Mouse (Mus musculus) T-cell, adult 2 months (primary cell): ENCODE results near the gene Gm9844.

ENCODE experiments used
- DNase-seq: peaks from one replicate; pipeline ENCODE4 v3.0.0; 2022; ENCODE audit warnings: low spot score

The Gm9844 gene

DNA sequence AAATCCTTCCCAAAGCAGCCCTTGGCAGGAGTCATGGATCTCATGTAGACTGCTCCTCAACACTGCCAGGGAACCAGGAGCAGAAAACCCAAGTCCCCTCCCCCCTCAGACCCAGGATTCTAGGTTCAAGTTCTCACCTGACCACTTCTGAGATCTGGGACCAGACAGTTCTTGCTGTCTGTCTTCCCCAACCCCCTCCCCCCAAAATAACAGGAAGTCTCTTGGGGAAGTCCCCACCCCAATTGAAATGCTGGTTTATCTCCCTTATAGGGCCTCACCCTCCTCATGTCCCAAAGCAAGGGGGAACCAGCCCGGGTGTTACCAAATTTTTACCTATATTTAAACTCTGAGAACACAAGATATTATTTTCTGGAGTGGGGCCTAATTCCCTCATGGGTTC, 39.8 kb downstream of the Gm9844 start:
- DNase-seq: peak; percentile 62

- DNase-seq: no peak
Observed at GRCm38 (mm10) chr7:24902264-24902629, 40.2 kb downstream of the Gm9844 start.

- peak; percentile 68 for DNase-seq
Observed at GRCm38 (mm10) chr7:24902630-24903443, 40.8 kb downstream of the Gm9844 start, which contains the start of gene Arhgef1. Gene Arhgef1 (plus strand): TSS chr7:24902912.

DNA sequence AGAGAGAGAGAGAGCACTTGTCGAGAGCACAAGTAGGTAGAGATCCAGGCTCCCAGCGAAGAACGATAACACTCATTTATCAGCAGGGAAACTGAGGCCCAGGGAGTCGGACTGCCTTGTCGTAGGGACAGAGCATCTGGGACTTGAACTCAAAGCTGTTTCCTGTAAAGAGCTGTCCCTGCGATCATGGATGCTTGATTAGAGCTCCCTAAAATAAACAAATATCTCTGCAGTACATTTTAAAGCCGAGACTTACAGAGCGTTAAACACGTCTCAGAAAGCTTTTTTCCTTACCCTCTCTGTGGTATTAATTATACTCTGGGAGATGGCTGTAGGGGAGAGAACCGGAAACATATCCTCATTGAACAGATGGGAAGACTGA, 41.4 kb downstream of the Gm9844 start:
- DNase-seq: no peak

DNA sequence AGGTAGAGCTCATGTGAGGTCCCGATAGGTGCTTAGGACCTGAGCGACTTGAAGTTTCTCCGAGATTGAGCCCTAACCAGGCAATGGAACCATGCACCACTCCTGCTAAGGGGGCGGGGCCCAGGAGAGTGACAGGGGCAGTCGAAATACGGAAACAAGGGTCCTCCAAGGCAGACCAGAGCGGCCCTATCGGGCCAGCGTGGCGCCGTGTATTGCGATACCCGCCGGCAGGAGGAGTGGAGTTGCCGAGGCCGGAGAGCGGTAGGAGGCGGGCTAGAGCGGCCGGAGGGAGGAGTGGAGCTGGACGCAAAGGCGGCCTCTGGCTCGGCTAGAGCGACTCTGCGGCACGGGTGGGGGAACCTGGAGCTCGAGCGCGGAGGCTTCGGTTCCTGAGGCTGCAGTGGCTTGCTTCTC, 42.1 kb downstream of the Gm9844 start:
- peak; percentile 96 for DNase-seq

DNA sequence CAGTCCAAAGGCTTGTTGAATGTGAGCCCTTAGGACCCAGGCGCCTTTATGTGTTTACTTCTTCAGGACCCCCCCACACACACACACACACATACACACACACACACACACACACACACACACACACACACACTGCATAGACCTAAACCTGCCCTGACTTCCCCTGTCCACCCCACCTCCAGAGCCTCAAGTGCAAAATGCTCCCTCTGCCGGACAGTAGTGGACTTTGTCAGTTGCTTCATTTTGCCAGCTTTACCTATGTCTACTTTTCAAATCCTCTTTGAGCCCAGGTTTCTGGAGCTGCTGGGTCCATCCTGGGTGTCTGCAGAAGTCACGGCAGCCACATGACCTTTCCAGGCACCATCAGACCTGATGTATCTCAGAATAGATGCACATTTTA, 42.9 kb downstream of the Gm9844 start:
- DNase-seq: peak; percentile 68

DNA sequence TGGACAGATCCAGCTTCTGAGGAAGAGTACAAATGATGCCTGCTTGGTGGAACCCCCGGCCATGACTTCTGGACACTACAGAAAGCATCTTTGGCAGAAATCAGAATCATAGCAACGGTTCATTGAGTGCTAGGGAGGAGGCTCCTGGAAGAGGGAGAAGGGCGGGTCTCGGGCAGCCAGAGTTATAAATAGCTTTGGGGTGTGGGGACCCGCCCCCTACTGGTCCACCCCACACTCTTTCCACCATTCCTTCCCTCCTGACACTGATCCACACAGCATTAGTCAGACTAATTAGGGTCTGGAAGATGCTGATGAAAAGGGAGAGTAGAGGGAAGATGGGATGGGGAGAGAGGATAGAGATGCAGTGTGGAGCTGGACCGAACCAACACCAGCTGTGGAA, 44.5 kb downstream of the Gm9844 start:
- no peak for DNase-seq

GRCm38 (mm10) chr7:24907211-24907748, 45.3 kb downstream of the Gm9844 start:
- peak; percentile 91 for DNase-seq
